Mouse (Mus musculus) small intestine, adult 2 months (tissue): ENCODE measurements around the gene Accsl. TPM values are rescaled to one million over a fixed set of nuclear protein-coding genes. Genes with fewer than 3 reads are reported as not detected.

ENCODE experiments used
- H3K27ac ChIP-seq: fragments of 200-500 bp; 2 replicates; pipeline ENCODE4 v1.5.1; 2012; ENCODE audit warnings: low read depth, low read length, control low read depth, inconsistent platforms; ENCODE audit not compliant: insufficient read depth
- H3K27me3 ChIP-seq: fragments of 200-500 bp; 2 replicates; pipeline ENCODE4 v1.6.1; 2012; ENCODE audit warnings: mild to moderate bottlenecking, moderate library complexity, low read length, inconsistent platforms; ENCODE audit not compliant: control insufficient read depth, insufficient read depth
- H3K36me3 ChIP-seq: fragments of 200-500 bp; 2 replicates; pipeline ENCODE4 v1.6.1; 2012; ENCODE audit warnings: mild to moderate bottlenecking, low read length, control low read depth, inconsistent platforms; ENCODE audit not compliant: control insufficient read depth, insufficient read depth
- H3K4me1 ChIP-seq: fragments of 200-500 bp; 2 replicates; pipeline ENCODE4 v1.6.1; 2012; ENCODE audit warnings: low read length, inconsistent platforms, mixed read lengths; ENCODE audit not compliant: control insufficient read depth, insufficient read depth, insufficient read length
- H3K4me3 ChIP-seq: fragments of 200-500 bp; 2 replicates; pipeline ENCODE4 v1.5.1; 2012; ENCODE audit warnings: low read depth, mild to moderate bottlenecking, control low read depth, inconsistent platforms, low read length, moderate library complexity
- CTCF ChIP-seq: fragments of 200-500 bp; IDR thresholded peaks from 2 replicates; pipeline ENCODE4 v1.5.1; 2012; ENCODE audit warnings: low read depth, mild to moderate bottlenecking, control low read depth, inconsistent platforms, low read length, moderate library complexity, mixed read lengths; ENCODE audit not compliant: insufficient replicate concordance, insufficient read length; ENCODE audit errors: extremely low read depth
- POLR2A ChIP-seq: fragments of 200-500 bp; IDR thresholded peaks from 2 replicates; pipeline ENCODE4 v1.6.1; 2012; ENCODE audit warnings: low read depth, mild to moderate bottlenecking, control low read depth, inconsistent platforms, low read length, moderate library complexity
- WGBS: fragments of 180-500 bp; shearing (Covaris S2); methylation state at CpG from one replicate; pipeline ENCODE4 v1.1.7; 2018; 5-methylcytosine and 5-hydroxymethylcytosine counted together
- polyA plus RNA-seq: library from polyadenylated mRNA; depleted of rRNA; stranded (reverse); fragments of >200 nt; gene quantifications from 2 replicates; pipeline ENCODE4 v1.2.3, GENCODE M21; 2012

The Accsl gene
- polyA plus RNA-seq, 1 experiment, result not detected

GRCm38 (mm10) chr2:93902680-93903305, 33.8 kb upstream of the Accsl start:
- Histone ChIP-seq H3K4me3 (no peak overlapping the region), H3K27me3 (no peaks in the 10 kb centered on the region), H3K27ac (no peak overlapping the region), H3K36me3 (no peaks in the 10 kb centered on the region), H3K4me1 (no peaks in the 10 kb centered on the region)
- 62% methylated on average over 5 of the region's 5 CpGs for WGBS
- TF ChIP-seq CTCF, result no peak
- no peak for TF ChIP-seq POLR2A

DNA sequence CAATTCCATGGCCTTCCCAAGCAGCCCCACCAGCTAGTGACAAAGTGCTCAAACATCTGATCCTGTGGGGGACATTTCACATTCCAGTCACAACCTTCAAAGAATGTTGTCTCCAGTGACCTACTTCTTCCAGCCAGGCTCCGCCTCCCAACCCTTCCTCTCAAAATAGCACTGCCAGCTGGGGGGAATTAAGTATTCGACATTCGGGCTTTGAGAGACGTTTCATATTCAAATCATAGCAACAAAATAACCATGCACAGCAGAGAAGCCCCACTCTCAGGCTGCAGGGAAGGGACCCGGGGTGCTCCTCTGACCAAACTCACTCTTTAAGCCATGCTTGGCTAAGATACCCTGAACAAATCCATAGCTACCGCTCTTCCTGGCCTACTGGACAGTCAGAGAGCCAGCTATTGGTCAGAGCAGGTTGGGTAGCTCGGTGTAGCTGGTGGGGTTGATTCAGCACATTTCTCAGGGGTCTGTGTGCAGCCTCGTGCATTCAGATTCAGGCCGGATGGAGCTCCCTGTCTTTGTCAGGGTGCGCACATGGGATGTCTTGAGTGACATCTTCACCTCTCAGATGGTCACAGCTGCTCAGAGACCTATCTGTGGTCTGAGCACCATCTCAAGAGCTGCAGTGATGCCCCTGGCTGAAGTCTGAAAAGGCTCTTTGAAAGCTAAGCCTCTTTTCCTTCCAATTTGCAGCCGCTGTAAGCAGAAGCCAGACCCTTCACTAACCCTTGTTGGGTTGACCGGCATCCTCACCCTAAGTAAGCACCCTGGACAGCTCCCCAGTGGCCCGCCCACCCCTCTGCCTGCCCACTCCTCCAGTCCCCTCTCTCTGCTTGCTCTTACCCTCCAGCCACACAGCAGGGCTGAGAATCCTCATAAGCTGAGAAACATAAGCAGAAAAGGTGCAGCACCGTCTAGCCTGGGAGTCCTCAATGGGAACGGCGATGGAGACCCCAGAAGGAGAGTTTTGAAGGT, 30.7 kb upstream of the Accsl start:
- TF ChIP-seq CTCF (no peak), POLR2A (no peak)
- no peaks in the 10 kb centered on the region for H3K4me1 ChIP-seq
- no peak overlapping the region for H3K27ac ChIP-seq
- no peak overlapping the region for H3K4me3 ChIP-seq
- 54% methylated on average over 16 of the region's 16 CpGs for WGBS
- no peaks in the 10 kb centered on the region for H3K27me3 ChIP-seq
- no peaks in the 10 kb centered on the region for H3K36me3 ChIP-seq

DNA sequence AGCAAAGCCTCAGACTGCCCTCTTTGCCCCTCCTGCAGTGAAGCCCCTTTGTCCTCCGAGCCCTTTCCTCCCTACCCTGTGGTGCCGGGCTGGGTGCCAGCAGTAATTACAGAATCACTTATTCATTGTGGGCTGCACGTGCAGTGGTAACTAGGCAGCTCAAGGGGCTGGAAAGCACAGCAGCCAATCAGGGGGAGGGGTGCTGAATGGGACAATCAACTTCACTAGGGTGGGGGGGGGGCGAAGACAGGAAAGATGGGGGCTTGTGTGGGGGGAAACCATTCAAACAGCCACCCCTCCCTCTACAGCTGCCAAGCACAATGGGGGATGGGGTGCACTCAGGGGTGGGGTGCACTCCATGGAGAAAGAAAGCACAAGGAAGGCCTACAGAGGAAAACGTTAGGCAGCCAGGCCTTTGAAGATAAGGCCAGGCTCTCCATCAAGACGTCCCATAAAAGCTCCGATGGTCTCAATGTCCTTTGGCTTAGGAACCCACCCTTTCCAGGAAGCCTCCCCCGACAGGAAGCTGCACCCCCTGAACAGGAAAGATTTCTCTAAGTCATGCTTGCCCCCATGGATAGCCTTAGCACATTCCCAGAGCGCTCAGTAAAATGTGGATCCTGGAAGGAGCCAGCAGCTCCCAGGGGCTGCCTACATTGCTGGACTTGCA, 22.8 kb upstream of the Accsl start:
- TF ChIP-seq POLR2A (no peak), CTCF (no peak)
- 21% methylated on average over 9 of the region's 9 CpGs for WGBS
- Histone ChIP-seq H3K36me3 (no peaks in the 10 kb centered on the region), H3K27ac (no peak overlapping the region), H3K4me1 (no peaks in the 10 kb centered on the region), H3K27me3 (no peaks in the 10 kb centered on the region), H3K4me3 (no peak overlapping the region)

GRCm38 (mm10) chr2:93890143-93890542, 21.2 kb upstream of the Accsl start:
- H3K36me3 ChIP-seq, result no peaks in the 10 kb centered on the region
- TF ChIP-seq POLR2A (no peak), CTCF (no peak)
- 72% methylated on average over 8 of the region's 8 CpGs for WGBS

GRCm38 (mm10) chr2:93889071-93889470, 20.1 kb upstream of the Accsl start:
- Histone ChIP-seq H3K27ac (no peak overlapping the region), H3K36me3 (no peaks in the 10 kb centered on the region), H3K27me3 (no peaks in the 10 kb centered on the region), H3K4me3 (no peak overlapping the region), H3K4me1 (no peaks in the 10 kb centered on the region)
- 79% methylated on average over 7 of the region's 7 CpGs for WGBS
- TF ChIP-seq POLR2A (no peak), CTCF (no peak)

More at GRCm38 (mm10) chr2:93890143-93890542, 21.2 kb upstream of the Accsl start:
- Histone ChIP-seq H3K27ac (no peak overlapping the region), H3K4me3 (no peak overlapping the region), H3K4me1 (no peaks in the 10 kb centered on the region), H3K27me3 (no peaks in the 10 kb centered on the region)

DNA sequence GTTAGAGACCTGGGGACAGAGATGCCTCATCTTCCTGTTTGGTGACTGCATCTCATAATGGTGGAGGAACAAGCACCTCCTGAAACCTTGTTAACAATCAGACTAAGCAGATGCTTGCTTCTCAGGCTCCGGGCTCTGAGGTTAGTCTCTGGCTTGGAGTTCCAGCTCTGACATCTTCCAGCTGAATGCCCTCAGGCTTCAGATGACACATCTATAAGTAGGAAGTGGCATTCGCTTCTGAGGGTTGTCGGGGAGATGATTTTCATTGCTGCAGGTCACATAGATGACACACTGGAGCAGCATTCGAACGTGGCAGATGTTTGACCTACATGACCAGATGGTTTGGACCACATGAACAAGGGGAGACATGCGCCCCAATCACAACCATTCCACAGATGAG, 19.4 kb upstream of the Accsl start:
- 86% methylated on average over 6 of the region's 6 CpGs for WGBS
- TF ChIP-seq CTCF (no peak), POLR2A (no peak)
- no peak overlapping the region for H3K4me3 ChIP-seq
- H3K27me3 ChIP-seq, result no peaks in the 10 kb centered on the region
- no peak overlapping the region for H3K27ac ChIP-seq
- H3K36me3 ChIP-seq, result no peaks in the 10 kb centered on the region
- no peaks in the 10 kb centered on the region for H3K4me1 ChIP-seq

GRCm38 (mm10) chr2:93887273-93887672, 18.3 kb upstream of the Accsl start:
- H3K36me3 ChIP-seq, result no peaks in the 10 kb centered on the region
- no peak overlapping the region for H3K27ac ChIP-seq
- TF ChIP-seq CTCF (no peak), POLR2A (no peak)
- WGBS, result 72% methylated on average over 11 of the region's 11 CpGs
- H3K4me3 ChIP-seq, result no peak overlapping the region
- H3K27me3 ChIP-seq, result no peaks in the 10 kb centered on the region
- no peaks in the 10 kb centered on the region for H3K4me1 ChIP-seq
